Mouse (Mus musculus): ENCODE results near the gene Atp5g1. TPM values are rescaled to one million over a fixed set of nuclear protein-coding genes. Genes with fewer than 3 reads are reported as not detected.

Gene Atp5g1
- polyA plus RNA-seq, 1 experiment from 2014 or later, result 1,946 TPM

GRCm38 (mm10) chr11:96044803-96045567, 30.5 kb downstream of the Atp5g1 start:
- 81% methylated on average over 11 of the region's 11 CpGs for WGBS
- H3K36me3 ChIP-seq, result peaks cover 53% of the 10 kb centered on the region

GRCm38 (mm10) chr11:96038560-96038959, 36.9 kb downstream of the Atp5g1 start:
- Histone ChIP-seq H3K4me1 (replicated peaks) (peaks cover 12% of the 10 kb centered on the region), H3K27me3 (no peaks in the 10 kb centered on the region), H3K9me3 (replicated peaks) (no peaks in the 10 kb centered on the region), H3K36me3 (peaks cover 21% of the 10 kb centered on the region; the same call in 1 of the 2 replicates), H3K4me3 (no peak overlapping the region), H3K4me2 (no peak overlapping the region), H3K9ac (no peak overlapping the region), H3K27ac (no peak overlapping the region)
- ATAC-seq (replicated peaks; ENCODE audit: insufficient number of reproducible peaks, insufficient read depth, low FRiP score, low read depth), result no peak
- WGBS, result 53% methylated on average over 1 of the region's 1 CpGs

More at GRCm38 (mm10) chr11:96044803-96045567, 30.5 kb downstream of the Atp5g1 start:
- no peak overlapping the region for H3K9ac ChIP-seq
- H3K4me2 ChIP-seq, result no peak overlapping the region
- no peak overlapping the region for H3K4me3 ChIP-seq
- no peak overlapping the region for H3K27ac ChIP-seq
- no peaks in the 10 kb centered on the region for H3K27me3 ChIP-seq
- H3K9me3 ChIP-seq (replicated peaks), result no peaks in the 10 kb centered on the region
- no peaks in the 10 kb centered on the region for H3K4me1 ChIP-seq (replicated peaks)
- ATAC-seq (replicated peaks; ENCODE audit: insufficient number of reproducible peaks, insufficient read depth, low FRiP score, low read depth), result no peak

- H3K9me3 ChIP-seq (replicated peaks), result no peaks in the 10 kb centered on the region
- peaks cover 21% of the 10 kb centered on the region; the same call in 1 of the 2 replicates for H3K36me3 ChIP-seq
- H3K9ac ChIP-seq, result no peak overlapping the region
- H3K27me3 ChIP-seq, result no peaks in the 10 kb centered on the region
- no peak overlapping the region for H3K4me3 ChIP-seq
- peaks cover 12% of the 10 kb centered on the region for H3K4me1 ChIP-seq (replicated peaks)
- H3K4me2 ChIP-seq, result no peak overlapping the region
- H3K27ac ChIP-seq, result no peak overlapping the region
- WGBS, result 88% methylated on average over 5 of the region's 5 CpGs
- no peak for ATAC-seq (replicated peaks; ENCODE audit: insufficient number of reproducible peaks, insufficient read depth, low FRiP score, low read depth)
These were observed 38.0 kb downstream of the Atp5g1 start for GRCm38 (mm10) chr11:96037499-96037898.

DNA sequence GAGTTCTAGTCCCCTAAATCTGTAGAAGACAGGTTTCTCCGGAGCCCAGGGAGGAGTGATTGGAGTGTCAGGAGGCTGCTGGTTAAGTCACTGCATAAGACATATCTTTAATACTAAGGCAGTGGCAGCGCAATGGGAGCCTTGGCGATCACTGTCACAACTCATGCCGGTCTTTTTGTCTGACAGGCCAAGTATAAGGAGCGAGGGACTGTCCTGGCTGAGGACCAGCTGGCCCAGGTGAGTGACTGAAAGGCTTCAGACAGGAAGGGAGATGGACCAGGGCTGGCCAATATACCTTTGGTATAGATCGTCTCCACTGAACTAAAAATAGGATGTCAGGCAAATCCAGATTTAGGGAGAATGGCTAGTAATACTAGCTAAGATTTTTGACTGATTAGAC, 40.3 kb downstream of the Atp5g1 start:
- no peaks in the 10 kb centered on the region for H3K9me3 ChIP-seq (replicated peaks)
- H3K4me3 ChIP-seq, result peak overlapping the region; percentile 69
- peak overlapping the region; percentile 51; the same call in 1 of the 2 replicates for H3K27ac ChIP-seq
- peaks cover 12% of the 10 kb centered on the region for H3K4me1 ChIP-seq (replicated peaks)
- WGBS, result 6% methylated on average over 6 of the region's 6 CpGs
- peak overlapping the region; percentile 68 for H3K9ac ChIP-seq
- H3K4me2 ChIP-seq, result peak overlapping the region; percentile 76
- H3K36me3 ChIP-seq, result peaks cover 13% of the 10 kb centered on the region; the same call in 1 of the 2 replicates
- ATAC-seq (replicated peaks; ENCODE audit: insufficient number of reproducible peaks, insufficient read depth, low FRiP score, low read depth), result 0 out of 2 replicates have a peak, but pooled peaks have one; percentile 14
- H3K27me3 ChIP-seq, result no peaks in the 10 kb centered on the region

DNA sequence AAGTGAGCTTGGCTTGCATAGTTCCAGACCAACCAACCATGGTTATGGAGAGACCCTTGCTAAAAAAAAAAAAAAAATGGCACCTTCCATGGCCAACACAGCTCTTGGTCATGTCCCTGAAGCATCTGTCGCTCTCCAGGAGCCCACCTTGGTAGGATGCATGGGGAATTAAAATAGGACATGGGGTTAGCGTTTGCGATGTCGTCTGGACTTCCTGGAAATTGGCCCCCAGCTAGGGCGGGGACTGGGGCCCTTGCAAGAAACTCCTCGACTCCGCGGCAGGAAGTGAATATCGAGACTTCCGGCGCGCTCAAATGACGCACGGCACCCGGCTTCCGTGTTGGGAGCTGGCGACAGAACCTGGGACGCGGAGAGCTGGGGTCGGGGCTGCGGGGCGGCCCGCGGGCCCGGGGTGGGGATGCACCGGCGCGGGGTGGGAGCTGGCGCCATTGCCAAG, 40.8 kb downstream of the Atp5g1 start, which contains the start of gene Snf8:
Snf8 (plus strand) TSS at position 290 of the 457 bp plus-strand sequence.
- Histone ChIP-seq H3K9me3 (replicated peaks) (no peaks in the 10 kb centered on the region), H3K27me3 (no peaks in the 10 kb centered on the region), H3K4me1 (replicated peaks) (peaks cover 12% of the 10 kb centered on the region), H3K4me3 (peak within 1 kb of the TSS; percentile 69), H3K4me2 (peak within 1 kb of the TSS; percentile 76), H3K36me3 (peaks cover 13% of the 10 kb centered on the region; the same call in 1 of the 2 replicates), H3K27ac (peak within 1 kb of the TSS; percentile 51), H3K9ac (peak within 1 kb of the TSS; percentile 68)
- ATAC-seq (replicated peaks; ENCODE audit: insufficient number of reproducible peaks, insufficient read depth, low FRiP score, low read depth), result peak; percentile 81
- under 1% methylated on average over 29 of the region's 29 CpGs for WGBS

DNA sequence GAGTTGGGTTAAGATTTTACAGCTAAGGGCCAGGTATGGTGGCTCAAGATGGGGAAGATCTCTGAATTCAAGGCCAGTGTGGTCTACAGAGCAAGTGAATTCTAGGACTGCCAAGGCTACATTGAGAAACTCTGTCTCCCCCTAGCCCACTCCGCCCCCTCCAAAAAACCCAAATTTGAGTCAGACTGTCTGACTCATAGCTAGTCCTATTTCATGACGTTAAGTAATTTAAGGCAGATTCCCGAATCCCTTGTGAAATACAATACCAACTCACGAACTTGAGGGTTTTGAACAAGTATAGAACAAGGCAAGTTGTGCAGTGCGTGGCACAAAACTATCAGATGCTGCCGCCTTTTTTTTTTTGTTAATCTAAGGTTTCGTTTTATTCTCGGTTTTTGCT, 41.4 kb downstream of the Atp5g1 start:
- Histone ChIP-seq H3K4me1 (replicated peaks) (peaks cover 12% of the 10 kb centered on the region), H3K4me2 (peak overlapping the region; percentile 76), H3K27ac (no peak overlapping the region), H3K9me3 (replicated peaks) (no peaks in the 10 kb centered on the region), H3K27me3 (no peaks in the 10 kb centered on the region), H3K36me3 (peaks cover 9% of the 10 kb centered on the region; the same call in 1 of the 2 replicates), H3K4me3 (peak overlapping the region; percentile 69), H3K9ac (no peak overlapping the region)
- ATAC-seq (replicated peaks; ENCODE audit: insufficient number of reproducible peaks, insufficient read depth, low FRiP score, low read depth), result no peak
- 44% methylated on average over 8 of the region's 8 CpGs for WGBS

DNA sequence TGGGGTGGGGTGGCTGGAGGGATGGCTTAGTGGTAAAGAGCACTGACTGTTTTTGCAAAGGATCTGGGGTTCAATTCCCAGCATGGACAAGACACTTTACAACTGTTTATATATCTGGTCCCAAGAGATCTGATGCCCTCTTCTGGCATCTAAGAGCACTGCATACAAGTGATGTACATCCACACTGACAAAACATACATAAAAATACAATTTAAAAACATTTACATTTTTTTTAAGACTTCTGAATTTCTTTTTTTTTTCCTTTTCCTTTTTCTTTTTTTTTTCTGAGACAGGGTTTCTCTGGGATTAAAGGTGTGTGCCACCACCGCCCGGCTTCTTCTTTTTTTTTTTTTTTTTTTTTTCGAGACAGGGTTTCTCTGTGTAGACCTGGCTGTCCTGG, 42.2 kb downstream of the Atp5g1 start:
- no peak for ATAC-seq (replicated peaks; ENCODE audit: insufficient number of reproducible peaks, insufficient read depth, low FRiP score, low read depth)
- Histone ChIP-seq H3K4me2 (no peak overlapping the region), H3K4me1 (replicated peaks) (peaks cover 12% of the 10 kb centered on the region), H3K4me3 (no peak overlapping the region), H3K9ac (no peak overlapping the region), H3K27me3 (no peaks in the 10 kb centered on the region), H3K27ac (no peak overlapping the region), H3K9me3 (replicated peaks) (no peaks in the 10 kb centered on the region), H3K36me3 (peaks cover 6% of the 10 kb centered on the region; the same call in 1 of the 2 replicates)
- 100% methylated on average over 3 of the region's 3 CpGs for WGBS

GRCm38 (mm10) chr11:96031701-96032100, 43.8 kb downstream of the Atp5g1 start:
- H3K36me3 ChIP-seq, result no peaks in the 10 kb centered on the region
- H3K4me1 ChIP-seq (replicated peaks), result peaks cover 12% of the 10 kb centered on the region
- WGBS, result 79% methylated on average over 2 of the region's 2 CpGs
- H3K4me2 ChIP-seq, result no peak overlapping the region
- no peak for ATAC-seq (replicated peaks; ENCODE audit: insufficient number of reproducible peaks, insufficient read depth, low FRiP score, low read depth)
- H3K9me3 ChIP-seq (replicated peaks), result no peaks in the 10 kb centered on the region
- no peaks in the 10 kb centered on the region for H3K27me3 ChIP-seq
- H3K4me3 ChIP-seq, result no peak overlapping the region
- H3K9ac ChIP-seq, result no peak overlapping the region
- H3K27ac ChIP-seq, result no peak overlapping the region

DNA sequence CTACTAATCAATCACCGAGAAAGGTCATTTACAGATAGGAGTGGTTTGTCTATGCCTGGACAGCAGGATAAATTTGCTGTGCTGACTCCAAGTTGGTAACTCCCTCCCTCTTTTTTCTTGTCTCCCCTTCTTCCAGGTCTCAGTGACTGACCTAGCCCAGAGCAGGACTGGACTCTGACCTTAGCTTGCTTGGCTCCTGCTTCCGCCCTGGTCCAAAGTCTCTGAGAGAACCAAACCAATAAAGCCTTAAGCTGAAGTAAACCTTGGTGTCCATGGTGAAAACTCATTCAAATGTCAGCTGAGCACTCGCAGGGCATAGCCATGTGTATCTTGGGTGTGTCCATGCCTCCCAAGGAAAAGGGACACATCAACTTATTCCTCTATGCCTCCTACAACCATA, 44.9 kb downstream of the Atp5g1 start:
- ATAC-seq (replicated peaks; ENCODE audit: insufficient number of reproducible peaks, insufficient read depth, low FRiP score, low read depth), result no peak
- Histone ChIP-seq H3K4me1 (replicated peaks) (peaks cover 7% of the 10 kb centered on the region), H3K4me2 (no peak overlapping the region), H3K36me3 (no peaks in the 10 kb centered on the region), H3K4me3 (no peak overlapping the region), H3K27ac (no peak overlapping the region), H3K9me3 (replicated peaks) (no peaks in the 10 kb centered on the region), H3K9ac (no peak overlapping the region), H3K27me3 (no peaks in the 10 kb centered on the region)
- 74% methylated on average over 3 of the region's 3 CpGs for WGBS

- H3K27me3 ChIP-seq, result no peaks in the 10 kb centered on the region
- WGBS, result 48% methylated on average over 5 of the region's 5 CpGs
These were observed 47.3 kb downstream of the Atp5g1 start for GRCm38 (mm10) chr11:96028130-96028529.

GRCm38 (mm10) chr11:96020622-96021021, 54.8 kb downstream of the Atp5g1 start:
- no peaks in the 10 kb centered on the region for H3K9me3 ChIP-seq (replicated peaks)
- no peaks in the 10 kb centered on the region for H3K27me3 ChIP-seq
- no peak for ATAC-seq (replicated peaks; ENCODE audit: insufficient number of reproducible peaks, insufficient read depth, low FRiP score, low read depth)
- H3K4me3 ChIP-seq, result no peak overlapping the region
- no peak overlapping the region for H3K4me2 ChIP-seq
- no peaks in the 10 kb centered on the region for H3K36me3 ChIP-seq
- H3K4me1 ChIP-seq (replicated peaks), result peaks cover 6% of the 10 kb centered on the region
- no peak overlapping the region for H3K27ac ChIP-seq
- 35% methylated on average over 4 of the region's 4 CpGs for WGBS
- H3K9ac ChIP-seq, result no peak overlapping the region

More at GRCm38 (mm10) chr11:96028130-96028529, 47.3 kb downstream of the Atp5g1 start:
- no peaks in the 10 kb centered on the region for H3K36me3 ChIP-seq
- H3K9me3 ChIP-seq (replicated peaks), result no peaks in the 10 kb centered on the region
- H3K4me2 ChIP-seq, result no peak overlapping the region
- no peak for ATAC-seq (replicated peaks; ENCODE audit: insufficient number of reproducible peaks, insufficient read depth, low FRiP score, low read depth)
- H3K4me1 ChIP-seq (replicated peaks), result no peaks in the 10 kb centered on the region
- H3K4me3 ChIP-seq, result no peak overlapping the region
- no peak overlapping the region for H3K27ac ChIP-seq
- no peak overlapping the region for H3K9ac ChIP-seq
